Mouse (Mus musculus): ENCODE results near the gene Lhfpl4. TPM values are rescaled to one million over a fixed set of nuclear protein-coding genes. Genes with fewer than 3 reads are reported as not detected.

Gene Lhfpl4
- total RNA-seq (2021) (under 1 TPM; 0.18 to 0.41 TPM), polyA plus RNA-seq (2012; rRNA removed) (0.23 and 0.44 TPM in 2 replicates)
- long read RNA-seq, result 0 reads

DNA sequence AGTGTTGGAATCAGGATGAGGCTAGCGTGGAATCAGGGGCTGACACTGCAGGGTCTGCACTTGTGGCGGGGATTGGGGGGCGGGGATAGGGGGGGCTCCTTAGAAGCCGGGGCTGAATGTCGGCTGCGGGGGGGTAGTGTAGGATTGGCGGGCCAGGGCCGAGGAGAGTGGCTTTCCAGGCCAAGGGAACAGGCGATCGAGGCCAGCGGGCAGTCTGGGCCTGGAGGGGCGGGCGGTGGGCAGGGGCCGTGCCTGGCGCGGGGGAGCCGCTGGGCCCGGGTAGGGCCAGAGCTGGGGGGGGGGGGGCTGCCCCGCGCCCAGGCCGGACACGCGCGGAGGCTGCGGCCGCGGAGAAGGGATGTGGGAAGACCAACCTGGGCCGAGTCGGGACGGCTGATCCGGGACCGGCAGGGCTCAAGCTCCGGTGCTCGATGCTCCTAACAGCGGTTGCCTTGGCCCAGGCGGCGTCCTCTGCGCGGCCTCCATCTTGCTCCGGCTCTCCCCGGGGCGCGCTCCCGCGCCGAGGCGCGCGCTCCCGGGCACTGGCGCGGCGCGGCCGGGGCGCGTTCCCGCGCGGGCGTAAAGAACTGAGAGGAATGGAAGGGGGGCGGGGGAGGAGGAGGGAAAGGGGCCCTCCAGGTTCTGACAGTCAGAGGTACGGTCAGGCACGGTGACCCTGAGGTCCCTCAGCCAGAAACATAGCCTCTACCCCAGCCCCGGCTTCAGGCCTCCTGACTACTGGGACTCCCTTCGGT, at the start of gene Lhfpl4:
Gene Lhfpl4 (minus strand): TSS at position 544 of the 755 bp plus-strand sequence.
- TF ChIP-seq EP300 (IDR thresholded peaks at IDR 0.05; ENCODE audit: insufficient read depth, low read depth, low read length) (no peak), POLR2A (IDR thresholded peaks at IDR 0.05; ENCODE audit: insufficient read depth, low read depth, low read length) (no peak), CTCF (IDR thresholded peaks at IDR 0.05) (no peak)
- Histone ChIP-seq H3K27ac (no peak within 1 kb of the TSS), H3K4me3 (peak within 1 kb of the TSS; percentile 38), H3K36me3 (ENCODE audit: control insufficient read depth, insufficient read depth, low read length) (no peaks in the 10 kb centered on the region), H3K4me1 (ENCODE audit: control insufficient read depth, insufficient read depth, low read length) (no peaks in the 10 kb centered on the region), H3K79me2 (replicated peaks; ENCODE audit: control insufficient read depth, insufficient read depth, low read length) (no peaks in the 10 kb centered on the region), H3K27me3 (ENCODE audit: control insufficient read depth, insufficient read depth, low read length) (peaks cover 4% of the 10 kb centered on the region), H3K9ac (ENCODE audit: low read depth, low read length) (no peak within 1 kb of the TSS)
- WGBS, result 1% methylated on average over 57 of the region's 66 CpGs
- intact Hi-C loops (cut with DNase I), result no loop called here
- DNase-seq, result no peak

DNA sequence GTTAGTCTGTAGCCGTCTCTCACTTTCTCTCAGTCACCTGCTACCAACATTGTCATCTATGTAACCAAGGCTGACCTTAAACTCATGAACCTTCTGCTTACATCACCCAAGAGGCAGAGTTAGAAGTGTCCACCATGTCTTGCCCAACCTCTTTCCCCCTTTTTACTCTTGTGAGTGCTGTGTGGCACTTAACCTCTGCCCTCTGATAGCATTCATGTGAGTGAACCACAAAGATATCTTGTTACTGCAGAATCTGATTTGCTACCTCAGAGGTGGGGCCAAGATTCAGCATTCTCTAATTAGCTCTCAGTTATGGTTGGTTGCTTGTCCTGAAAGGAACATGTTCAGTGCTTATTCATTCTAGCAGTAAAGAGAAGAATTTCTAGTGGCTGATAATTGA, 47.6 kb upstream of the Lhfpl4 start:
- no peak overlapping the region for H3K4me3 ChIP-seq
- TF ChIP-seq EP300 (IDR thresholded peaks at IDR 0.05; ENCODE audit: insufficient read depth, low read depth, low read length), result no peak
- H3K36me3 ChIP-seq (ENCODE audit: control insufficient read depth, insufficient read depth, low read length), result peaks cover 13% of the 10 kb centered on the region
- H3K9ac ChIP-seq (ENCODE audit: low read depth, low read length), result no peak overlapping the region
- 68% methylated on average over 1 of the region's 1 CpGs for WGBS
- H3K79me2 ChIP-seq (replicated peaks; ENCODE audit: control insufficient read depth, insufficient read depth, low read length), result peaks cover 7% of the 10 kb centered on the region
- H3K27ac ChIP-seq, result no peak overlapping the region
- no peaks in the 10 kb centered on the region for H3K27me3 ChIP-seq (ENCODE audit: control insufficient read depth, insufficient read depth, low read length)
- no peak for DNase-seq
- H3K4me1 ChIP-seq (ENCODE audit: control insufficient read depth, insufficient read depth, low read length), result peaks cover 8% of the 10 kb centered on the region
- intact Hi-C loops (cut with DNase I), result no loop called here

DNA sequence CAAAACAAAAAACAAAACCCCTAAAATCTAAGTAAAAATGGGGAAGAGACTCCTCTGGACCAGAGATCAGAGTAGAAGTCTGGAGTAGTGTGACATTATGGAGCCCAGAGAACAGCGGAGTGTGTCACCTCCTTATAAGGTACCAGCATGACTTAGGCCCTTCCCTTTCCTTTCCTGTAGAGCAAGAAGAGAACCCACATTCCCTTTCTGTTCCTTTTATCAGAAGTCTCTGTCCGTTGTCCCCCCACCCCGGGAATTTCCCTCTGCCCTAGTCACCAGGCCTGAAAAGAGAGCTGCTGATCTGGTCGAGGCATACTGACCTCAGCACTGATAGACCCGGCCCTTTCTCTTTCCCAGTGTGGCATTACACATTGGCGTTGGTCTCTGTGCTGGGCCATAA, 43.3 kb upstream of the Lhfpl4 start:
- Histone ChIP-seq H3K9ac (ENCODE audit: low read depth, low read length) (peak overlapping the region; percentile 67), H3K27ac (peak overlapping the region; percentile 90), H3K79me2 (replicated peaks; ENCODE audit: control insufficient read depth, insufficient read depth, low read length) (peaks cover 6% of the 10 kb centered on the region; the same call in 1 of the 2 replicates), H3K4me3 (peak overlapping the region; percentile 90), H3K36me3 (ENCODE audit: control insufficient read depth, insufficient read depth, low read length) (peaks cover 5% of the 10 kb centered on the region), H3K4me1 (ENCODE audit: control insufficient read depth, insufficient read depth, low read length) (peaks cover 9% of the 10 kb centered on the region), H3K27me3 (ENCODE audit: control insufficient read depth, insufficient read depth, low read length) (no peaks in the 10 kb centered on the region)
- DNase-seq, result peak in 1 of 2 experiments; percentile 16
- 8% methylated on average over 6 of the region's 6 CpGs for WGBS
- intact Hi-C loops (cut with DNase I), result loop anchor here (5.0 kb wide), 2 partner anchors 191 to 384 kb away; partner anchors contain the start of genes Thumpd3 and Vhl
- TF ChIP-seq CTCF (IDR thresholded peaks at IDR 0.05) (no peak), EP300 (IDR thresholded peaks at IDR 0.05; ENCODE audit: insufficient read depth, low read depth, low read length) (no peak), POLR2A (IDR thresholded peaks at IDR 0.05; ENCODE audit: insufficient read depth, low read depth, low read length) (no peak)

DNA sequence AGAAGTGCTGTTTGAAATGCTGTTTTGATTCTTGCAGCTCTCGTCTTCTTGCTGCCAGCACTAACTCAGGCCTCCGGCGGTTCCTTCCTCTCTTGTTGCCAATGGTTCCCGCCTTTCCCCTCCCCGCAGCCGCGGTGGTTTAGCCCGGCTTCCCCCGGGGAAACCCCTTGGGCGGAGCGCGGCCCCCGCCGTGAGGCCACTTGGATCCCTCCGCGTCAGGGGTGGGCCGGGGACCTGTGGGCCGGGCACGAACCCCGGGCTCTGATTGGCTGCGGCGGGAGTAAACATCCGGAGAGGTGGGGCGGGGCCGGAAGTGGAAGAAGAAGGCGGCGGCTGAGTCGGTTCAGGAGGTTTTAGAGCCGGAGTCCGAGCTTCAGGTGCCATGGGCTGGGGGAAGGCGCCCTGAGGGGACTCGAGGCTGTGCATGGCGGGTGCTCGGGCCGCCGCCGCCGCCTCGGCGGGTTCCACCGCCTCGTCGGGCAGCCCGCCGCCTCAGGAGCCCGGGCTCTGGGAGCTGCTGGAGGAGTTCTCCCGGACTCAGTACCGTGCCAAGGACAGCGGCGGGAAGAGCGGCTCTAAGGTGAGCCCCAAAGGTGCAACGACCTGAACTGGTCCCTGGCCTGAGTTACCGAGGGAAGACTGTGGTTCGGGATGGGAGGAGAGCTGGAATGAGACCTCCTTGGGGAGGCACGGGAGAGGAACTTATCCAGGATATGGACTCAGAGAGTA, 42.5 kb upstream of the Lhfpl4 start, which contains the start of gene Mtmr14:
Gene Mtmr14 (plus strand): TSS at position 302 of the 729 bp plus-strand sequence.
- peak within 1 kb of the TSS; percentile 90 for H3K4me3 ChIP-seq
- intact Hi-C loops (cut with DNase I), result loop anchor here (1.0 to 5.0 kb wide), 3 partner anchors 68 to 385 kb away; partner anchors contain the start of genes Thumpd3 and Vhl
- no peaks in the 10 kb centered on the region for H3K27me3 ChIP-seq (ENCODE audit: control insufficient read depth, insufficient read depth, low read length)
- under 1% methylated on average over 55 of the region's 55 CpGs for WGBS
- peaks cover 5% of the 10 kb centered on the region; the same call in 1 of the 2 replicates for H3K79me2 ChIP-seq (replicated peaks; ENCODE audit: control insufficient read depth, insufficient read depth, low read length)
- peaks cover 2% of the 10 kb centered on the region for H3K36me3 ChIP-seq (ENCODE audit: control insufficient read depth, insufficient read depth, low read length)
- peaks cover 9% of the 10 kb centered on the region for H3K4me1 ChIP-seq (ENCODE audit: control insufficient read depth, insufficient read depth, low read length)
- no peak for TF ChIP-seq CTCF (IDR thresholded peaks at IDR 0.05)
- TF ChIP-seq EP300 (IDR thresholded peaks at IDR 0.05; ENCODE audit: insufficient read depth, low read depth, low read length), result peak; percentile 51; the same call in 1 of the 2 replicates
- peak; percentile 71 for TF ChIP-seq POLR2A (IDR thresholded peaks at IDR 0.05; ENCODE audit: insufficient read depth, low read depth, low read length)
- H3K27ac ChIP-seq, result peak within 1 kb of the TSS; percentile 90
- peak; percentile 100 for DNase-seq
- peak within 1 kb of the TSS; percentile 67 for H3K9ac ChIP-seq (ENCODE audit: low read depth, low read length)

DNA sequence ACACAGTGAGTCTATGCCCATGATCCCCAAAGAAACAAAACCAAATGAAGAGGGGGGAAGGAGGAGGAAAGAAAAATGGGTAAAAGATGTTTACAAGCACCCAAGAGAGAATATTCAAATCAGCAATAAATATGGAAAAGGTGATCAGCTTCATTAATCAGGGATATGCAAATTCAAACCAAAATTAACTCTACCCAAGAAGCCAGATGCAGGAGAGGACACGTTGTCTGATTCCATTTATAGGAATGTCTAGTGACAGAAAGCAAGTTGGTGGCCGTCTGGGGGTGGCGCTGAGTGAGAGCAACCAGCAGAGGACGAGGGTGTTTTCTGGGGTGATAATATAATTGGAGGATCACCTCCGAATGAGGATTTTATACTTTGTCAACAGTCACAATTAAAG, 40.0 kb upstream of the Lhfpl4 start:
- H3K4me3 ChIP-seq, result no peak overlapping the region
- H3K9ac ChIP-seq (ENCODE audit: low read depth, low read length), result no peak overlapping the region
- H3K36me3 ChIP-seq (ENCODE audit: control insufficient read depth, insufficient read depth, low read length), result no peaks in the 10 kb centered on the region
- H3K79me2 ChIP-seq (replicated peaks; ENCODE audit: control insufficient read depth, insufficient read depth, low read length), result peaks cover 5% of the 10 kb centered on the region; the same call in 1 of the 2 replicates
- no peaks in the 10 kb centered on the region for H3K27me3 ChIP-seq (ENCODE audit: control insufficient read depth, insufficient read depth, low read length)
- 63% methylated on average over 5 of the region's 5 CpGs for WGBS
- TF ChIP-seq CTCF (IDR thresholded peaks at IDR 0.05), result no peak
- no peak for TF ChIP-seq EP300 (IDR thresholded peaks at IDR 0.05; ENCODE audit: insufficient read depth, low read depth, low read length)
- TF ChIP-seq POLR2A (IDR thresholded peaks at IDR 0.05; ENCODE audit: insufficient read depth, low read depth, low read length), result no peak
- intact Hi-C loops (cut with DNase I), result loop anchor here (5.0 kb wide), 2 partner anchors 188 to 387 kb away; partner anchors contain the start of genes Thumpd3 and Vhl
- H3K27ac ChIP-seq, result no peak overlapping the region
- no peak for DNase-seq
- peaks cover 9% of the 10 kb centered on the region for H3K4me1 ChIP-seq (ENCODE audit: control insufficient read depth, insufficient read depth, low read length)
